Mouse (Mus musculus): Measurements from ENCODE around the gene Serp1. TPM values are rescaled to one million over a fixed set of nuclear protein-coding genes. Genes with fewer than 3 reads are reported as not detected.
A peak's percentile ranks its signal among the peaks of the same experiment; 100 is the strongest.
"Not testable (repeated sequence)": the region's sequence is repeated elsewhere in the genome, so short reads cannot be mapped to it uniquely, and the experiment has no call there.

Gene Serp1
- total RNA-seq, 1 experiment from 2014 or later, result 83.3 TPM

GRCm38 (mm10) chr3:58508020-58508750 lies 17.5 kb downstream of the Serp1 start:
- no peak for DNase-seq

GRCm38 (mm10) chr3:58504676-58505075 lies 21.0 kb downstream of the Serp1 start:
- DNase-seq, result no peak

DNA sequence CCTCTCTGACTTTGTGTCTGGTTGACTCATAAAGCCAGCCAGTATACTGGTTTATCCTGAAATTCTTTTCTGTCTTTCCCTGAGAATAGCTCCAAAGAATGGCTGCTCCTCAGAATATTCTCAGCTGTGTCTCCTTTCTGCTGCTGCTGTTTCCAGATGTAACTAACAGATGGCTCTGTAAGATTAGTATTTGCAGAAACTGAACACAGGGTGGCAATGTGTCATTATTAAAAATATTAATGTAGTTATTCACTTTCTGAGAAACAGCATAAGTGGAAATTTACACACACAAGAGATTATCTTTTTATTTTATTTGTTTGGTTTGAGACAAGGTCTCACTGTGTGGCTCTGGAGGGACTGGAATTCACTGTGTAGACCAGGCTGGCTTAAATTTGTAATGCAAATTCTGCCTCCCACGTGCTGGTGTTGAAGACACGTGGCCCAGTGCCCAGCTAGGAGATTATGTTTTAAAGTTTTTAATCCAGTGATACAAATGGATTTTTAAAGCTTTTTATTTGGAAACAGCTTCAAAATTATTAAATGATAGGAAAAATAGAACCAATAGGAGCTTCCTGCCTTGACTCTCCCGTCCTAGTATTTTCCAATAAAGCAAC lies 21.9 kb downstream of the Serp1 start:
- no peak for DNase-seq

DNA sequence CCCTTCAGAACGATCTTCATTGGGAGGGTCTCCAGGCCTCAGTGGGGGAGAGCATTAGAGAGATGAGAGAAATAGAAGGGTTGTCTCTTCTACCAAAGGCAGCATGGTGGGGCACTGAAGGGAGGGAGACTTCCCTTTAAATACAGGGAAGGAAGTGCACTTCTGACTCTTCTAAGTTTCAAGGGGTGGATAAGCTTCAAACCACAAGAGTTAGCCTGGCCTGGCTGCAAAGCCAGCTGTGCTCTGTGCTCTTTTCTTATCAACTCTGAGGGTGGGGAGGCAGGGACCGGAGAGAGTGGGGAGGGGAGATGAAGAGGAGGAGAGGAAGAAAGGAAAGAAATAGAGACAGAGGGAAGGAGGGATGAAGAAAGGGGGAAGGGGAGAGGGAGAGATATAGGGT lies 23.7 kb downstream of the Serp1 start:
- no peak for DNase-seq

GRCm38 (mm10) chr3:58493621-58494020 lies 32.1 kb downstream of the Serp1 start:
- no peak for DNase-seq

DNA sequence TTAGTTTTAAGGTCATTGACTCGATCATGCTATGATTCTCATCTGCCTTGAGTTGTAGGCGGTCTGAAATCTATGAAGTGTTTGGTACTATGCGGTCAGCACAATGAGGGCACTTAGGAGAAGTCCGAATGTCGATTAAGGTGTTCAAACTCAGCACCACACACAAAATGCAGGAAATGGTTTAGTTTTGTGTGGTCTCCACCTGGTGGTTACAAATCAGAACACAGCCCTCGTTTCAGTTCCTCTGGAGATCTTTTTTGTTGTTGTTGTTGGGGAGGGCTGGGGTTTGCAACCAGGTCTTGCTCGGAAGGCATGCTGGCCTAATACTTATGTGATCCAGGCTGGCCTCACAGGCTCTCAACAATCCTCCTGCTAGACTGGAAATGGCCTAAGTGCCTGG lies 34.9 kb downstream of the Serp1 start:
- peak; percentile 3 for DNase-seq

DNA sequence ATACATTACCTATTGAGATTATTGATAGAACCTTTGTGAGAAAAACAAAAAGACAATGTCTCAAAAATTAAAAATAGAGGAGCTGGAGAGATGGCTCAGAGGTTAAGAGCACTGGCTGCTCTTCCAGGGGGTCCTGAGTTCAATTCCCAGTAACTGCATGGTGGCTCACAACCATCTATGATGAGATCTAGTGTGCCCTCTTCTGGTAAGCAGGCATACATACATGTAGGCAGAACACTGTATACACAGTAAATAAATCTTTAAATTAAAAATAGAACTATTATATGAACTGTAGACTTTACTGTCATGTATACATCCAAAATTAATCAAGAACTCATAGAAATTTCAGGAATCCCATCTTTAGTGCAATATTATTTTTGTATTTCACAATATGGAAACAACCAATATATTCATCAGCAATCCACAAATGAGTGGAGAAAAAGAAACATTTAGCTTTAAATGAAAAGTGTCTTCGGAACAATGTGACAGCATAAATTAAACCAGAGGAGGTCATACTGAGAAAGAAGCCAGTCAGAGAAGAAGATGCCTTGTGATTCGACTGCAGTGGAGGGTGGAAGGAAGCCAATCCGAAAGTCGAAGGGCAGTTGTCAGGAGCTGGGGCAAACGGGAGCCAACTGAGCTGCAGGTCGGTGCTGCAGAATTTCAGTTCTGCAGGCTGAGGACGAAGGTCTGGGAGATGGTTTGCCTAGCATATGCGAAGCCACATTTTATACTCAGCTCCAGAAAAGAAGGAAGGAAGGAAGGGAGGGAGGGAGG lies 37.5 kb downstream of the Serp1 start:
- peak; percentile 2 for DNase-seq

DNA sequence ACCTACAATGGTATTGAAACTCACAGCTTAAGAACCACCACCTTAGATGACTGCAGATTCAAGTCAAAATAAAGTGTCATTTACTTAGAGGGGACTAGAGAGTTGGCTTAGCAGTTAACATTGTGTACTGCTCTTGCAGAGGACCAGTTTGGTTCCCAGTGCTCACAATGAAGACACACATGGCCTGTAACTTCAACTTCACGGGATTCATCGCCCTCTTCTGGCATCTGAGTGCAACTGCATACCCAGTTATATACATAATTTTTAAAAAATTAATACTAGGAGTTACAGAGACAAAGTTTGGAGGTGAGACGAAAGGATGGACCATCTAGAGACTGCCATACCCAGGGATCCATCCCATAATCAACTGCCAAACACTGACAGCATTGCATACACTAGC lies 38.6 kb downstream of the Serp1 start:
- DNase-seq, result no peak

DNA sequence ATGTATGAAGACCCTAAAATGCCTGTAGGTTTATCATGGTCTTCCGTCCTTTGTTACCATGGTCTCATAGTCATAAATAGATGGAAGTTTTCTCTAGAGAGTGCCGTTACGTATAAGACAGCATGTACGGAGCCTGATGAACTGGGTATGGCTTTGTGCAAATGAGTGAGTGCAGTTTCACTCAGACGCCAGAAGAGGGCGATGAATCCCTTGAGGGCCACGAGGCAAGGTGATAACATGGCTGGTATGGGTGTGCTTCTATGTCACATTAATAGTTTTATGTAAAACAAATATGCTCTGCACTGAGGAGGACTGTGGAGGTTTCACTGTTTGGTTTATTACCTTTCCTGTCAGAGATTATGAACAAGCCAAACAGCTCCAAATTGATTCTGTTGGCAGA lies 39.8 kb downstream of the Serp1 start:
- DNase-seq, result no peak

DNA sequence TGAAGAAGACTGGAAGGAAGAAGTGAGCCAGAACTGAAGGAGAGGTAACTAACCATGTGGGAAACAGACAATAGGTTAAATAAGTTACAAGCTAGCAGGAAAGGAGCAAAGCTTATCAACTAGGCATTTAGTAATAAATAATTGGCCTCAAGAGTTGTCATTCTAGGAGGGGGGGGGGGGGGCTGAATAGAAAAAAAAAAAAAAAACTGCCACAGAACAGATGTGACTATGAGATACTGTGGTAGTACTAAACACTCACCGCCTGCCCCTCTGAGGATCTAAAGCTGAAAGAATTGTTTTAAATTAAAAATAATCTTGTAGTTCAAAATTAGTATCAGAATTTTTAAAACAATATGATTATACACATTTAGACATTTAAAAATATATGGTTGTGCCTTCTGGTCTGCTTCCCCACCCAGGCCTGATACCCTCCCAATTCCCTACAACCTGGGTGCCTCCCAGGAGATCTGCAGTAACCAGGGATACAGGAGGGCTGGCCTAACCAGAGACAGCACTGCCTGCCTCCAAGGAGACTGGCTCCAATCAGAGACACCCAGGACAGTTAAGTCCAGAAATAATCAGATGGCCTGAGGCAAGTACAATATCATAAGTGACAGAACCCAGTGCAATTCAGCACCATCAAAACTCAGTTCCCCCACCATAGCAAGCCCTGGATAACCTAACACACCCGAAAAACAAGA lies 46.8 kb downstream of the Serp1 start:
- DNase-seq, result no peak

DNA sequence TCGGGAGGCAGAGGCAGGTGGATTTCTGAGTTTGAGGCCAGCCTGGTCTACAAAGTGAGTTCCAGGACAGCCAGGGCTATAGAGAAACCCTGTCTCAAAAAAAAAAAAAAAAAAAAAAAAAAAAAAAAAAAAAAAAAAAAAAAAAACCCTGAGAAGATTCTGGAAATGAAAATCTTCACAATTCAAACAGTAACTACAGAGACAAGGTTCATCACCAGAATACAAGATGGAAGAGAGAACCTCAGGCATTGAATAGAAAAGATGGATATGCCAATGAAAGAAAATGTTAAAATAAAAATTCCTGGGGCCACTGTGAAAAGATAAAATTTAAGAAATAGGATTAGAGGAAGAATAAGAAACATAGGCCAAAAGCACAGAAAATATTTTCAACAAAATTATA lies 50.4 kb downstream of the Serp1 start:
- DNase-seq, result not testable (repeated sequence)

Other genes with a start within 250 kb of the Serp1 start
- 34.8 and 37.4 TPM in 2 replicates for gene Tsc22d2, start 111.2 kb downstream of the Serp1 start, total RNA-seq (2021)
- 55.7 and 56.2 TPM in 2 replicates for gene Eif2a, start 71 bp downstream of the Serp1 start, total RNA-seq (2021)
- 136 and 137 TPM in 2 replicates for gene Selenot, start 50.7 kb upstream of the Serp1 start, total RNA-seq (2021)
- not detected in 2 replicates for gene Erich6, start 111.3 kb upstream of the Serp1 start, total RNA-seq (2021)
- 20.2 and 20.5 TPM in 2 replicates for gene Siah2, start 166.5 kb upstream of the Serp1 start, total RNA-seq (2021)

All from adrenal gland, postnatal 25 days (tissue).